Mouse (Mus musculus) cerebellum, adult 2 months (tissue): Measurements from ENCODE around the gene Tfcp2l1. TPM values are rescaled to one million over a fixed set of nuclear protein-coding genes. Genes with fewer than 3 reads are reported as not detected.

Source experiments
- DNase-seq, 2 experiments: peaks; one replicate each; pipeline ENCODE4 v3.0.0; 2021
- H3K27ac ChIP-seq: fragments of 200-500 bp; 2 replicates; pipeline ENCODE4 v1.5.1; 2012; ENCODE audit warnings: low read length, control low read depth, inconsistent platforms; ENCODE audit not compliant: insufficient read depth
- H3K27me3 ChIP-seq: fragments of 200-500 bp; 2 replicates; pipeline ENCODE4 v1.6.1; 2012; ENCODE audit warnings: inconsistent platforms, mild to moderate bottlenecking, low read length, moderate library complexity; ENCODE audit not compliant: control insufficient read depth, insufficient read depth
- H3K4me1 ChIP-seq: fragments of 200-500 bp; 2 replicates; pipeline ENCODE4 v1.6.1; 2011; ENCODE audit warnings: low read length; ENCODE audit not compliant: control insufficient read depth, insufficient read depth
- H3K4me3 ChIP-seq: fragments of 200-500 bp; replicated peaks from 2 replicates; pipeline ENCODE3; 2011; ENCODE audit warnings: mild to moderate bottlenecking, low read depth, low read length, control low read depth; ENCODE audit not compliant: insufficient read depth
- CTCF ChIP-seq: fragments of 200-500 bp; IDR thresholded peaks from 2 replicates; pipeline ENCODE4 v1.5.1; 2011; ENCODE audit warnings: low read depth, mild to moderate bottlenecking, control low read depth, low read length, moderate library complexity, borderline replicate concordance; ENCODE audit not compliant: insufficient read depth
- POLR2A ChIP-seq: fragments of 200-500 bp; IDR thresholded peaks from 2 replicates; pipeline ENCODE4 v1.6.1; 2011; ENCODE audit warnings: low read length, control low read depth, borderline replicate concordance; ENCODE audit not compliant: insufficient read depth
- WGBS: fragments of 180-500 bp; shearing (Covaris S2); methylation state at CpG from one replicate; pipeline ENCODE4 v1.1.7; 2018; 5-methylcytosine and 5-hydroxymethylcytosine counted together
- polyA plus RNA-seq: library from polyadenylated mRNA; depleted of rRNA; stranded (reverse); fragments of >200 nt; gene quantifications from 2 replicates; pipeline ENCODE4 v1.2.3, GENCODE M21; 2012

The Tfcp2l1 gene
- polyA plus RNA-seq, 1 experiment: 0.08 TPM

DNA sequence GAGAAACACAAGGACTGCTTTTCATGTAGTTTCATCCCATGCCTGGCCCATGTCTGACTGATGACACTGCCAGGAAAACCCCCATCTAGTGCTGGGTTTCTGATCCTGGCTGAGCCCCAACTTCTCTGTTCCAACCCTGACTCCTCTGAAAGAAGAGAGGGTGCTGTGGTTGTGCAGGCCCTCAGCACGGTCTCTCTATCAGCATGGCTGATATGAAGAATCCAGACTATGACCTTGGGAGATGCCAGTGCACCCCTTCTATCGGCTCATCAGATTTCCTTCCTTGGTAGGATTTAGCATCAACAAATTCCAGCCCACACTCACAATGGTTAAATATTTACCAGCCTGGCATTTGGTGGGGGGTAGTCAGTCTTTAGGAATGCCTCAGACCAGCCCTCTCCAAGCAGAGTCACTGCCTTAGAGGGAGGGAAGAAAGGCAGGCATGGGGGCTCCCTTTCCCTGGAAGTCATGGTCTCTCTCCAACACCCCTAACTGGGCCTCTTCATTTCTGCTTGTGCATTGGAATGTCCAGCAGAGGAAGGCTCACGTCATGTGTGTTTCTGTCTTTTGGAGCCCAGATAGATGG lies 33.2 kb downstream of the Tfcp2l1 start:
- 86% methylated on average over 3 of the region's 3 CpGs for WGBS
- TF ChIP-seq CTCF: no peak
- no peak for TF ChIP-seq POLR2A
- DNase-seq: no peak
- Histone ChIP-seq H3K4me1 (no peaks in the 10 kb centered on the region), H3K27me3 (no peaks in the 10 kb centered on the region), H3K4me3 (no peak overlapping the region), H3K27ac (no peak overlapping the region)

GRCm38 (mm10) chr1:118663062-118663461 lies 35.3 kb downstream of the Tfcp2l1 start:
- WGBS: 50% methylated on average over 1 of the region's 1 CpGs
- no peaks in the 10 kb centered on the region for H3K27me3 ChIP-seq
- no peaks in the 10 kb centered on the region for H3K4me1 ChIP-seq
- no peak overlapping the region for H3K27ac ChIP-seq
- H3K4me3 ChIP-seq: no peak overlapping the region
- DNase-seq: no peak
- no peak for TF ChIP-seq POLR2A
- no peak for TF ChIP-seq CTCF

- no peaks in the 10 kb centered on the region for H3K27me3 ChIP-seq
- no peaks in the 10 kb centered on the region for H3K4me1 ChIP-seq
- no peak overlapping the region for H3K27ac ChIP-seq
- no peak for DNase-seq
- no peak for TF ChIP-seq POLR2A
- TF ChIP-seq CTCF: no peak
- no peak overlapping the region for H3K4me3 ChIP-seq
Observed at GRCm38 (mm10) chr1:118667536-118667935, 39.8 kb downstream of the Tfcp2l1 start.

DNA sequence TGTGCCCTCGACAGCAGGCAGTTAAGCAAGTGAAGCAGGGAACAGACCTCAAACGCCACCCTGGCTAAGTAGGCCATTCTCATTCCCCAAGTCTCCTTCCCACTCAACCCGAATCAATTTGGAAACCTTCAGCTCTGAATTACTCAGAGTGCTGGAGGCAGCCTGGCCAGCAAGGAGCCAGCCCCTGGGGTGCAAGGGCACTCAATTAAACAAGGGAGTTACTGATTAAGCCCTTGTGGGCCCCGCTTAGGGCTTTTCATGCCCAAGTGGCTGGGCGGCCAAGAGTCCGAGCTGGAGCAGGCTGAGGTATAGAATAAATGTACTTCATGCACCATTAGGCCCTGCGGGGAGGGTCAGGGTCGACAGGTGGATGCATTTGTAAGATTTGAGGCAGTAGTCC lies 44.5 kb downstream of the Tfcp2l1 start:
- no peaks in the 10 kb centered on the region for H3K27me3 ChIP-seq
- 38% methylated on average over 8 of the region's 8 CpGs for WGBS
- H3K4me3 ChIP-seq: no peak overlapping the region
- H3K27ac ChIP-seq: no peak overlapping the region
- TF ChIP-seq CTCF (no peak), POLR2A (no peak)
- peak; percentile 7 to 21 for DNase-seq
- H3K4me1 ChIP-seq: no peaks in the 10 kb centered on the region

DNA sequence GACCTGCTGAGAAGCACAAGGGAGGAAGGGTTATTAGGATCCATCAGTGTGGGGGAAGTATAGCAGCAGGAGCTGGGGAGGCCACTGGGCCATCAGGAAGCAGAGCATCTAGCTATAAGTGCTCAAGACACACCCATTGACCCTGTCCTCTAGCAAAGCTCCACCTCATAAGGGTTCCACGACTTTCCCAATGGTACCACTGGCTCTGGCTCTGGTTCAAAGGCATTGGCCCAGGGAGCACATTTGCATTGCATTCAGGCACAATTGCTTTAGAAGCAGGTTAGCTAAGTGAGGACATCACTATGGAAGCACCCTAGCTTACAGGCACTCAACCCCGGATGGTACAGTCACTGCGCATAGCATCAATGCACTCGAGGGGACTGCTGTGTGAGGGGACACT lies 46.4 kb downstream of the Tfcp2l1 start:
- no peak for DNase-seq
- TF ChIP-seq CTCF: no peak
- no peak for TF ChIP-seq POLR2A
- no peak overlapping the region for H3K27ac ChIP-seq
- 78% methylated on average over 4 of the region's 4 CpGs for WGBS
- no peaks in the 10 kb centered on the region for H3K4me1 ChIP-seq
- H3K27me3 ChIP-seq: no peaks in the 10 kb centered on the region
- H3K4me3 ChIP-seq: no peak overlapping the region

DNA sequence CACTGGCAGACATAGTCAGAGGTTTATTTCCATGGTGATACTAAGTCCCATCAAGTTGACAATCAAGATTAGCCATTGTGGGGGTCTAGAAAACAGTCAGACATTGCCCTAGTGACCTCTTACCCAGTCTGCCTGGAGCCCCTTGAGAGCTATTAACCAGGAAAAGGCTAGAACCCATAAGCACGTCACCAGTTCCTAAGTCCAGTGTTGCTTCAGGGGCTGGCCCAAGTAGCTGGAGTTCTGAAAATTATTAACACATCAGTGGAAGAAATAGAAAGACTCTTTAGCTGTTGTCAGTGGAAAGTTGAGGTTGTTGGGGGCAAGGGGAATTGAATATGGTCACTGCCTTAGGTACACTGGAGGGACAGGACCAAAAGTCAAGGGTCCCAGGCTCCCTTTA lies 54.2 kb downstream of the Tfcp2l1 start:
- no peak for DNase-seq
- TF ChIP-seq CTCF (no peak), POLR2A (no peak)
- Histone ChIP-seq H3K27me3 (no peaks in the 10 kb centered on the region), H3K27ac (no peak overlapping the region), H3K4me1 (no peaks in the 10 kb centered on the region), H3K4me3 (no peak overlapping the region)
- WGBS: 65% methylated on average over 1 of the region's 1 CpGs

- DNase-seq: no peak
- Histone ChIP-seq H3K27me3 (no peaks in the 10 kb centered on the region), H3K4me3 (no peak overlapping the region), H3K27ac (no peak overlapping the region), H3K4me1 (no peaks in the 10 kb centered on the region)
- 72% methylated on average over 4 of the region's 4 CpGs for WGBS
- no peak for TF ChIP-seq CTCF
- TF ChIP-seq POLR2A: no peak
Observed at GRCm38 (mm10) chr1:118683686-118684085, 55.9 kb downstream of the Tfcp2l1 start.

- 66% methylated on average over 10 of the region's 10 CpGs for WGBS
- Histone ChIP-seq H3K27me3 (no peaks in the 10 kb centered on the region), H3K4me3 (no peak overlapping the region), H3K4me1 (no peaks in the 10 kb centered on the region), H3K27ac (no peak overlapping the region)
- no peak for DNase-seq
- no peak for TF ChIP-seq POLR2A
- no peak for TF ChIP-seq CTCF
Observed at GRCm38 (mm10) chr1:118687726-118688125, 60.0 kb downstream of the Tfcp2l1 start.

- Histone ChIP-seq H3K4me1 (peaks cover 5% of the 10 kb centered on the region), H3K4me3 (no peak overlapping the region), H3K27me3 (no peaks in the 10 kb centered on the region), H3K27ac (no peak overlapping the region)
- TF ChIP-seq CTCF: no peak
- no peak for TF ChIP-seq POLR2A
- 58% methylated on average over 5 of the region's 5 CpGs for WGBS
- no peak for DNase-seq
Observed at GRCm38 (mm10) chr1:118689830-118690229, 62.1 kb downstream of the Tfcp2l1 start.
